Mouse (Mus musculus) embryonic facial prominence, embryonic 14.5 days (tissue): ENCODE measurements around the gene Cntnap5a. TPM values are rescaled to one million over a fixed set of nuclear protein-coding genes. Genes with fewer than 3 reads are reported as not detected.

Experiments
- ATAC-seq: fragments of 200-750 bp; cut with Nextera tagmentation; 2 replicates; pipeline ENCODE4 v1.8.0; 2017; ENCODE audit warnings: low read depth, moderate number of reproducible peaks, moderate TSS enrichment
- DNase-seq: peaks from one replicate; pipeline ENCODE4 v3.0.0-alpha.2; 2015; ENCODE audit warnings: low spot score
- H3K27ac ChIP-seq: fragments of 300-500 bp; sonication (generic); replicated peaks from 2 replicates; pipeline ENCODE4 v1.5.1; 2014; ENCODE audit warnings: low read depth, mild to moderate bottlenecking, low read length, moderate library complexity
- H3K27me3 ChIP-seq: fragments of 300-500 bp; sonication (generic); replicated peaks from 2 replicates; pipeline ENCODE4 v1.6.1; 2014; ENCODE audit warnings: low read length; ENCODE audit not compliant: control insufficient read depth, insufficient read depth
- H3K36me3 ChIP-seq: fragments of 300-500 bp; sonication (generic); 2 replicates; pipeline ENCODE4 v1.6.1; 2014; ENCODE audit warnings: low read length, mixed read lengths; ENCODE audit not compliant: control insufficient read depth, insufficient read depth
- H3K4me1 ChIP-seq: fragments of 300-500 bp; sonication (generic); 2 replicates; pipeline ENCODE4 v1.6.1; 2014; ENCODE audit warnings: antibody characterized with exemption, low read length; ENCODE audit not compliant: control insufficient read depth, insufficient read depth
- H3K4me2 ChIP-seq: fragments of 300-500 bp; sonication (generic); 2 replicates; pipeline ENCODE4 v1.6.1; 2014; ENCODE audit warnings: low read depth, mild to moderate bottlenecking, low read length, moderate library complexity, mixed read lengths
- H3K4me3 ChIP-seq: fragments of 300-500 bp; sonication (generic); 2 replicates; pipeline ENCODE4 v1.5.1; 2014; ENCODE audit warnings: low read depth, mild to moderate bottlenecking, low read length
- H3K9ac ChIP-seq: fragments of 300-500 bp; sonication (generic); 2 replicates; pipeline ENCODE4 v1.6.1; 2014; ENCODE audit warnings: low read depth, mild to moderate bottlenecking, low read length, moderate library complexity, mixed read lengths
- H3K9me3 ChIP-seq: fragments of 300-500 bp; sonication (generic); 2 replicates; pipeline ENCODE4 v1.6.1; 2016; ENCODE audit warnings: low read length; ENCODE audit not compliant: control insufficient read depth
- WGBS: fragments of 180-500 bp; shearing (Covaris S2); extraction: QIAGEN DNeasy Blood & Tissue Kit; methylation state at CpG from one replicate; pipeline ENCODE4 v1.1.7; 2014; 5-methylcytosine and 5-hydroxymethylcytosine counted together
- microRNA-seq: library from miRNA; unstranded; fragments of <30 nt; microRNA quantifications from one replicate; pipeline ENCODE4, GENCODE M21; 2016; ENCODE audit warnings: borderline number of aligned reads
- polyA plus RNA-seq: library from polyadenylated mRNA; unstranded; fragments of >200 nt; fragmentation: Nextera tagmentation; extraction: Ambion mirVana; gene quantifications from 2 replicates; pipeline ENCODE4 v1.2.1, GENCODE M21; 2014

The Cntnap5a gene
- polyA plus RNA-seq, 1 experiment from 2014 or later, result 0.04 TPM

GRCm38 (mm10) chr1:116428396-116428795 lies 743.8 kb downstream of the Cntnap5a start:
- Histone ChIP-seq H3K9ac (no peak overlapping the region), H3K9me3 (0 out of 2 replicates have a peak, but pooled peaks cover 4% of the 10 kb centered on the region), H3K4me2 (no peak overlapping the region), H3K4me3 (no peak overlapping the region), H3K4me1 (no peaks in the 10 kb centered on the region), H3K27ac (no peak overlapping the region), H3K36me3 (no peaks in the 10 kb centered on the region), H3K27me3 (no peaks in the 10 kb centered on the region)
- 54% methylated on average over 2 of the region's 2 CpGs for WGBS
- no peak for ATAC-seq
- DNase-seq, result peak; percentile 2

GRCm38 (mm10) chr1:116455115-116455717 lies 770.7 kb downstream of the Cntnap5a start:
- Histone ChIP-seq H3K4me3 (no peak overlapping the region), H3K9me3 (no peaks in the 10 kb centered on the region), H3K27me3 (no peaks in the 10 kb centered on the region), H3K9ac (no peak overlapping the region), H3K36me3 (no peaks in the 10 kb centered on the region), H3K4me1 (no peaks in the 10 kb centered on the region), H3K4me2 (no peak overlapping the region), H3K27ac (no peak overlapping the region)
- no peak; the same call in 1 of the 2 replicates for ATAC-seq
- DNase-seq, result peak; percentile 22
- WGBS, result 58% methylated on average over 4 of the region's 4 CpGs

- H3K4me2 ChIP-seq, result no peak overlapping the region
- no peaks in the 10 kb centered on the region for H3K36me3 ChIP-seq
- H3K27ac ChIP-seq, result no peak overlapping the region
- H3K4me1 ChIP-seq, result no peaks in the 10 kb centered on the region
- H3K9me3 ChIP-seq, result no peaks in the 10 kb centered on the region
- WGBS, result 20% methylated on average over 2 of the region's 2 CpGs
- no peaks in the 10 kb centered on the region for H3K27me3 ChIP-seq
- no peak overlapping the region for H3K4me3 ChIP-seq
- ATAC-seq, result no peak
- H3K9ac ChIP-seq, result no peak overlapping the region
- peak; percentile 43 for DNase-seq
These were observed 793.1 kb downstream of the Cntnap5a start for GRCm38 (mm10) chr1:116477703-116478102.

DNA sequence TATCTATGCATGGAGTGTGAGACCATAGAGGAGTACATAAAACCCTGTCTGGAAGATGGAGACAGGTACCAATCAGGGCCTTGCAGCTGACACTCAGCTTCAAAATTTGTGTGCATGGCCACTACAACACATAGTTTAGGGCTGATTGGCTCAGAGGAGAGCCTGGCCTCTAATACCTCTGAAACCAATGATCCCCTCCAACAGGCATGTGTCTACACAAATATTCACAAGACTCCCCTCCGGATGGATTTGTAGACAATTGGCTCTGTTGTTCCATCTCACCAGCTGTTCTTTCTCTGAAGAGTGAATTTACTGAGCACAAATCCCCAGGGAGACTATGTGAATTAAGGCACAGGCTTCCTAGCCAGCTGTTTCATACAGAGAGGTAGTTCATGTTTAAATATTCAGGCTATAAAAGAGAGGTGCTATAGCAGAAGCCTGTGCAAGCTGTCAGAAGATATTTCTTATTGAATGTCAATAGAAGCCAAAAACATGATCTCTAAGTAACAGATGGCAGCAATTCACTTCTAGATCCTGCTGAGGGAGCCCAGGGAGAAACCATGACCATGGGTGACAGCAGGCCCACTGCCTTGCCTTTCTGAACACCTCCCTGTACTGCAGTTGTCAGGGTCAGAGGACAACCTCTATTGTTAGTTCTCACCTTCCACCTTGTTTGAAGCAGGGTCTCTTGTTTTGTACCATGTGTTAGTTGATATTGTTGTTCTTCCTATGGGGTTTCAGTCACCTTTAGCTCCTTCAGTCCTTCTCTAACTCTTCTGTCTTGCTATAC lies 804.4 kb downstream of the Cntnap5a start:
- H3K36me3 ChIP-seq, result no peaks in the 10 kb centered on the region
- no peak overlapping the region for H3K4me2 ChIP-seq
- 38% methylated on average over 1 of the region's 1 CpGs for WGBS
- ATAC-seq (peak; percentile 88), DNase-seq (peak; percentile 84)
- H3K4me1 ChIP-seq, result no peaks in the 10 kb centered on the region
- no peaks in the 10 kb centered on the region for H3K9me3 ChIP-seq
- no peak overlapping the region for H3K9ac ChIP-seq
- no peak overlapping the region for H3K27ac ChIP-seq
- no peaks in the 10 kb centered on the region for H3K27me3 ChIP-seq
- H3K4me3 ChIP-seq, result no peak overlapping the region

DNA sequence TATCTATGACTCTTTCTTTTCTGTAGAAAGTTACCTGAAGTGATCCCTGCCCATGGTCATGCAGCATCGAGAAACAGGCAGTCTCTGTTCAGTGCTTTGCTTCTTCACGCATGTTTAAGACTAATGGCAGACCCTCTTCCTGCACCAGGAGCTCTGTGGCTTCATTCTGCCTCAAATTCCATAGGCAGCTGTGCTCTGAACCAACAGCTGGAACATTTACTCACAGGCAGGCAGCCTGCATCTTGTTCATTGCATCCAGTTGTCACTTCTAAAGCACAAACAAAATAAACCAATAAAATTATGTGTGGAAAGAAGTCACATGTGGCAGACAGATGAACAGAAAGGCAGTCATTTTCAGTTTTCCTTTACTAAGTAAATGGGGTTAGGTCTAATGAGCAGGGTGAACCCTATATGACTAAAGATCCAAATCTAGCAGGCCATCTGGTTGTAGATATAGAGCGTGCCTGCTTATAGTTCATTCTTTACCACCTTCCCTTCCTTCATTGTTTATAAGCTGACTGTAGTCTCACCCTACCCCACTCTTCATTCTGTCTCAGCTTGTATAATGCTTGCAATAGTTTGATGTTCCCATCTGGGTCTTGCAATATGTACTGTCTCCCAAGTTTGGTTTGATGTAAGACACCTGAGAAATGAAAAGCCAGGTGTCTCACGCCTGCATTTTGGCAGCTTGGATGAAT lies 893.6 kb downstream of the Cntnap5a start:
- DNase-seq (peak; percentile 29), ATAC-seq (no peak)
- no peaks in the 10 kb centered on the region for H3K36me3 ChIP-seq
- H3K4me2 ChIP-seq, result no peak overlapping the region
- H3K9me3 ChIP-seq, result no peaks in the 10 kb centered on the region
- H3K4me3 ChIP-seq, result no peak overlapping the region
- no peaks in the 10 kb centered on the region for H3K27me3 ChIP-seq
- no peak overlapping the region for H3K27ac ChIP-seq
- H3K9ac ChIP-seq, result no peak overlapping the region
- WGBS, result 55% methylated on average over 4 of the region's 4 CpGs
- H3K4me1 ChIP-seq, result no peaks in the 10 kb centered on the region

DNA sequence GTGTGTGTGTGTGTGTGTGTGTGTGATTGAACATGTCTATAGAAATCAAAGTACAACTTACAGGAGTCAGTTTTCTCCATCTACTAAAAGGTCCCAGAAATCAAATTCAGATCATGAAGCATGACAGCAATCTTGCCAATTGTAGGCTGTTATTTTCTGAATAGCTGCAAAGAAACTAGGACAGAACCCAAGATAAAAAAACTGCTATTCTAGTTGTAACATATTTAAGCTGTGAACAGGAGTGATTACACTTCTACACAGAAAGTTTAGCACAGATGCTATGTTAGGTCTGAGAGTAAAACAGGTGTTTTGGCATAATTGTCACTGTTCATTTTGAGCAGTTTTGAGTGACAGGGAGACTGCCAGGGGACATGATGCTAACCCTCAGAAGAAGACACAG lies 931.7 kb downstream of the Cntnap5a start:
- ATAC-seq (no peak), DNase-seq (no peak)
- Histone ChIP-seq H3K27ac (no peak overlapping the region), H3K36me3 (no peaks in the 10 kb centered on the region), H3K4me1 (no peaks in the 10 kb centered on the region), H3K4me2 (no peak overlapping the region), H3K9me3 (no peaks in the 10 kb centered on the region), H3K4me3 (no peak overlapping the region), H3K27me3 (no peaks in the 10 kb centered on the region), H3K9ac (no peak overlapping the region)

Small RNA genes lying within 50 kb of the gene (microRNA-seq; reads per million reads assigned to microRNA genes)
- gene Gm23393, result not detected
